Comparison of ENCODE assay signal across 21 mouse cellular contexts in the genomic region with DNA sequence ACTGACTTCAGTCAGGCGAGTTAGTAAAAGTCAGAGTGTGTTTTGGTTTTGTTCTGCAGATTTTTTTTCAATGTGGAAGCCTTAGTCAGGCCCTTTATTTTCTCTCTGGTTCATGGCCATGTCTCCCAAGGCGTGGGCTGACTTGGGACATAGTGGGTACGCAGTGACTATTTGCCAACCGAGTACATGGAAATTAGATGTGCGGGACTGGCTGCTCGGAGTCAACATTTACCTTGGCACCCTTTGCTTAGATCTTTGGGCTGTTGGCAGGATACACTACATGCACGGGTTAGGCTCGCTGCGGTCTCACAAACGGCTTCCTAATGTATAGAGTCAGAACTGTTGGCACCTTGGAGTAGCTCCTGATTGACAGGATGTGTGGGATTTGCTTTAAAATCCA. TPM values are rescaled to one million over a fixed set of nuclear protein-coding genes. Genes with fewer than 3 reads are reported as not detected.
DNase-seq lines count a peak whose midpoint lies in the region; ATAC-seq and TF ChIP-seq lines count a peak whose summit lies in the region.
"Had no signal": no experiment of that assay in that cellular context is flagged by ENCODE, and none has a peak within 500 bp of the region (broad histone marks: within the 10 kb centered on the region; RNA-seq: fewer than 3 reads in every experiment).

No protein-coding gene starts in this region.

- no peaks in the 10 kb centered on the region for H3K27me3 ChIP-seq in lung, postnatal 0 days (replicated peaks; ENCODE audit: insufficient read depth, low read length)
- H3K27me3 ChIP-seq: limb, embryonic 12.5 days; midbrain, embryonic 12.5 days; neural tube, embryonic 15.5 days had no signal

- no peaks in the 10 kb centered on the region for H3K9me3 ChIP-seq in lung, postnatal 0 days (ENCODE audit: low read length)
- H3K9me3 ChIP-seq: forebrain, embryonic 10.5 days; hindbrain, embryonic 12.5 days; limb, embryonic 12.5 days; midbrain, embryonic 12.5 days; neural tube, embryonic 15.5 days had no signal

- H3K4me3 ChIP-seq in gastrocnemius, adult 2 months = peak overlapping the region; percentile 52
- H3K4me3 ChIP-seq in lung, postnatal 0 days (ENCODE audit: low read depth, low read length) = no peak overlapping the region
- H3K4me3 ChIP-seq in lung, adult 2 months (replicated peaks; ENCODE audit: extremely low read depth, low read depth, low read length) = no peak overlapping the region
- H3K4me3 ChIP-seq: forebrain, embryonic 10.5 days; hindbrain, embryonic 12.5 days; layer of hippocampus, adult 2 months; limb, embryonic 12.5 days; midbrain, embryonic 12.5 days; neural tube, embryonic 15.5 days had no signal

- H3K4me2 ChIP-seq in lung, postnatal 0 days (replicated peaks; ENCODE audit: low read depth, low read length) = no peak overlapping the region
- H3K4me2 ChIP-seq: hindbrain, embryonic 12.5 days; limb, embryonic 12.5 days; midbrain, embryonic 12.5 days; neural tube, embryonic 15.5 days had no signal

- TF ChIP-seq POLR2A in lung, adult 2 months (IDR thresholded peaks at IDR 0.05; ENCODE audit: borderline replicate concordance, extremely low read depth, low read depth, low read length) = no peak

- no peak overlapping the region for H3K9ac ChIP-seq in lung, postnatal 0 days (replicated peaks; ENCODE audit: low read depth)
- H3K9ac ChIP-seq: hindbrain, embryonic 12.5 days; limb, embryonic 12.5 days; midbrain, embryonic 12.5 days; neural tube, embryonic 15.5 days had no signal

- intact Hi-C loops in gastrocnemius, adult 2 months (cut with DNase I) = loop anchor here (10.0 kb wide), 1 partner anchor 234 kb away; no protein-coding TSS in a partner anchor

- no peaks in the 10 kb centered on the region for H3K36me3 ChIP-seq in lung, postnatal 0 days (ENCODE audit: insufficient read depth, low read length)
- H3K36me3 ChIP-seq: forebrain, embryonic 10.5 days; hindbrain, embryonic 12.5 days; limb, embryonic 12.5 days; midbrain, embryonic 12.5 days had no signal

- ATAC-seq in lung, postnatal 0 days = peak; percentile 46
- ATAC-seq in megakaryocyte, adult 5-6 weeks (ENCODE audit: poor library complexity, severe bottlenecking) = no peak
- ATAC-seq: CD4-positive, CD25-positive, alpha-beta regulatory T cell, adult 4 months; forebrain, embryonic 16.5 days had no signal

- H3K27ac ChIP-seq in gastrocnemius, adult 2 months = peak overlapping the region; percentile 88
- H3K27ac ChIP-seq in lung, postnatal 0 days (ENCODE audit: low read length) = no peak overlapping the region
- H3K27ac ChIP-seq: forebrain, embryonic 10.5 days; hindbrain, embryonic 12.5 days; kidney, postnatal 0 days; layer of hippocampus, adult 2 months; limb, embryonic 12.5 days; midbrain, embryonic 12.5 days; neural tube, embryonic 15.5 days had no signal

- TF ChIP-seq EP300 in lung, postnatal 0 days (IDR thresholded peaks at IDR 0.05) = no peak

- peak; percentile 21 for DNase-seq in gastrocnemius, adult 2 months
- DNase-seq in gastrocnemius, adult 18-20 months (ENCODE audit: low spot score) = no peak
- DNase-seq in kidney, adult 9 months = peak; percentile 9
- DNase-seq in kidney, postnatal 36 days = no peak
- peak; percentile 50 for DNase-seq in lung, postnatal 0 days (ENCODE audit: low spot score)
- no peak for DNase-seq in lung, adult 2 months
- DNase-seq: cerebellum, adult 8-10 months; gastrocnemius, postnatal 25 days; heart, postnatal 14 days; kidney, adult 11 months; right cerebral cortex, adult 18-20 months had no signal

- WGBS in lung, postnatal 0 days = 56% methylated on average over 10 of the region's 10 CpGs
- 66% methylated on average over 10 of the region's 10 CpGs for WGBS in lung, adult 2 months

- H3K4me1 ChIP-seq in lung, postnatal 0 days (ENCODE audit: insufficient read depth, low read depth, low read length) = peaks cover 5% of the 10 kb centered on the region; the same call in 1 of the 2 replicates
- no peaks in the 10 kb centered on the region; the same call in 1 of the 2 replicates for H3K4me1 ChIP-seq in lung, adult 2 months (ENCODE audit: control insufficient read depth, insufficient read depth, low read length)

- TF ChIP-seq CTCF in gastrocnemius, adult 2 months (IDR thresholded peaks at IDR 0.05) = no peak
- TF ChIP-seq CTCF in lung, postnatal 0 days (IDR thresholded peaks at IDR 0.05) = no peak
- TF ChIP-seq CTCF in lung, adult 2 months (IDR thresholded peaks at IDR 0.05; ENCODE audit: insufficient read depth, low read length) = no peak

RNA-seq across cellular contexts. Expression of a gene that starts 7.9 kb away (rescaled TPM):
- total RNA-seq in gastrocnemius, adult 2 months (2021) = 100 to 1,000 TPM; 224 to 367 TPM
- 100 to 1,000 TPM; 270 to 281 TPM for total RNA-seq in gastrocnemius, adult 18-20 months (2021)
- 17.4 and 20.1 TPM in 2 replicates for polyA plus RNA-seq in lung, postnatal 0 days (2015; fragmentation: Nextera tagmentation; extraction: Ambion mirVana)
- polyA plus RNA-seq in lung, adult 2 months (2012; rRNA removed) = 31.1 and 39.1 TPM in 2 replicates
- 51.0 and 67.3 TPM in 2 replicates for total RNA-seq in megakaryocyte, adult 5-6 weeks (2015)
- 97.1 and 125 TPM in 2 replicates for total RNA-seq in megakaryocyte, adult 5-6 weeks (2017)

Comparison
In these comparisons a context has a peak if more than half of its experiments do, and no peak if none do; other contexts are left out.
1. DNase-seq: peak in gastrocnemius, adult 2 months (single experiment), kidney, adult 9 months (single experiment) and lung, postnatal 0 days (single experiment); none in gastrocnemius, adult 18-20 months (single experiment), kidney, postnatal 36 days (0 of 2) and lung, adult 2 months (single experiment).